Mouse (Mus musculus) heart, embryonic 13.5 days (tissue): ENCODE results near the gene Ntng1. TPM values are rescaled to one million over a fixed set of nuclear protein-coding genes. Genes with fewer than 3 reads are reported as not detected.

Source experiments
- ATAC-seq: fragments of 200-750 bp; cut with Nextera tagmentation; 2 replicates; pipeline ENCODE4 v1.8.0; 2017; ENCODE audit warnings: moderate TSS enrichment; ENCODE audit not compliant: insufficient number of reproducible peaks, low FRiP score, low TSS enrichment; ENCODE audit errors: extremely low read depth
- H3K27ac ChIP-seq: fragments of 300-500 bp; sonication (generic); replicated peaks from 2 replicates; pipeline ENCODE4 v1.5.1; 2015; ENCODE audit warnings: moderate library complexity, mild to moderate bottlenecking, inconsistent platforms
- H3K27me3 ChIP-seq: fragments of 300-500 bp; sonication (generic); replicated peaks from 2 replicates; pipeline ENCODE4 v1.6.1; 2015; ENCODE audit warnings: mild to moderate bottlenecking, inconsistent platforms
- H3K36me3 ChIP-seq: fragments of 300-500 bp; sonication (generic); 2 replicates; pipeline ENCODE4 v1.6.1; 2015; ENCODE audit warnings: mild to moderate bottlenecking, inconsistent platforms
- H3K4me1 ChIP-seq: fragments of 300-500 bp; sonication (generic); 2 replicates; pipeline ENCODE4 v1.6.1; 2015; ENCODE audit warnings: inconsistent platforms
- H3K4me2 ChIP-seq: fragments of 300-500 bp; sonication (generic); 2 replicates; pipeline ENCODE4 v1.6.1; 2015; ENCODE audit warnings: inconsistent platforms, mild to moderate bottlenecking, moderate library complexity
- H3K4me3 ChIP-seq: fragments of 300-500 bp; sonication (generic); 2 replicates; pipeline ENCODE4 v1.5.1; 2015; ENCODE audit warnings: moderate library complexity, mild to moderate bottlenecking, inconsistent platforms
- H3K9ac ChIP-seq: fragments of 300-500 bp; sonication (generic); 2 replicates; pipeline ENCODE4 v1.6.1; 2015; ENCODE audit warnings: inconsistent platforms, mild to moderate bottlenecking, moderate library complexity
- H3K9me3 ChIP-seq: fragments of 300-500 bp; sonication (generic); 2 replicates; pipeline ENCODE4 v1.6.1; 2016; ENCODE audit warnings: inconsistent platforms
- WGBS: fragments of 180-500 bp; shearing (Covaris S2); methylation state at CpG from one replicate; pipeline ENCODE4 v1.1.7; 2015; ENCODE audit warnings: mixed read lengths; 5-methylcytosine and 5-hydroxymethylcytosine counted together
- polyA plus RNA-seq: library from polyadenylated mRNA; unstranded; fragments of >200 nt; fragmentation: Nextera tagmentation; extraction: Ambion mirVana; gene quantifications from 2 replicates; pipeline ENCODE4 v1.2.1, GENCODE M21; 2015

Gene Ntng1
- polyA plus RNA-seq, 1 experiment from 2014 or later: 0.82 TPM

DNA sequence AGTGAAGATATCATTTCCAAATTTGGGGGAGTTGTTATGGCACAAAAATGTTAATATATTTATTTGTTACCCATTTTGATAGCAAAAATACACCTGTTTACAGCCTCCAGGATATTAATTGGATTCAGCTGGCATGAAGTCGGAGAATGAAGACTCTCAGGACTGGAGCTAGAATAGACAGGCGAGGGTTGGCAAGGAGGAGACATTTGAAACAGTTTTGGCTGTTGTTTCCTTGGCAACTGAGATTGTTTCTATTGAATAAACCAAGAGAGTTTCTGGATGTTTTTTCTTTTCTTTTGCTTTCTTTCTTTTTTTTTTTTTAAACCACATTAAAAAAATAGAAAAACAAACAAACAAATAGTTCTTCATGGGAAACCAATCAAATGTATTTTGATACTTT, 159.7 kb downstream of the Ntng1 start:
- no peak for ATAC-seq
- no peaks in the 10 kb centered on the region for H3K36me3 ChIP-seq
- H3K4me3 ChIP-seq: no peak overlapping the region
- H3K4me1 ChIP-seq: no peaks in the 10 kb centered on the region
- H3K27ac ChIP-seq: no peak overlapping the region
- H3K27me3 ChIP-seq: no peaks in the 10 kb centered on the region
- WGBS: 53% methylated on average over 2 of the region's 2 CpGs
- H3K4me2 ChIP-seq: no peak overlapping the region
- H3K9me3 ChIP-seq: no peaks in the 10 kb centered on the region
- H3K9ac ChIP-seq: no peak overlapping the region

GRCm38 (mm10) chr3:109977614-109978013, 166.2 kb downstream of the Ntng1 start:
- Histone ChIP-seq H3K4me1 (no peaks in the 10 kb centered on the region), H3K9ac (no peak overlapping the region), H3K36me3 (no peaks in the 10 kb centered on the region), H3K4me3 (no peak overlapping the region), H3K27ac (no peak overlapping the region), H3K27me3 (no peaks in the 10 kb centered on the region), H3K4me2 (no peak overlapping the region), H3K9me3 (no peaks in the 10 kb centered on the region)
- no peak for ATAC-seq
- WGBS: 47% methylated on average over 2 of the region's 2 CpGs

- WGBS: 61% methylated on average over 4 of the region's 4 CpGs
- no peaks in the 10 kb centered on the region for H3K4me1 ChIP-seq
- no peak overlapping the region for H3K27ac ChIP-seq
- no peak for ATAC-seq
- H3K36me3 ChIP-seq: no peaks in the 10 kb centered on the region
- no peak overlapping the region for H3K9ac ChIP-seq
- no peaks in the 10 kb centered on the region for H3K9me3 ChIP-seq
- H3K4me2 ChIP-seq: no peak overlapping the region
- H3K4me3 ChIP-seq: no peak overlapping the region
- no peaks in the 10 kb centered on the region for H3K27me3 ChIP-seq
Measured at GRCm38 (mm10) chr3:109975106-109975505, 168.7 kb downstream of the Ntng1 start.

- H3K4me2 ChIP-seq: no peak overlapping the region
- no peak for ATAC-seq
- H3K9me3 ChIP-seq: no peaks in the 10 kb centered on the region
- 67% methylated on average over 1 of the region's 1 CpGs for WGBS
- H3K36me3 ChIP-seq: no peaks in the 10 kb centered on the region
- H3K27ac ChIP-seq: no peak overlapping the region
- H3K4me3 ChIP-seq: no peak overlapping the region
- no peaks in the 10 kb centered on the region for H3K4me1 ChIP-seq
- H3K9ac ChIP-seq: no peak overlapping the region
- H3K27me3 ChIP-seq: no peaks in the 10 kb centered on the region
Measured at GRCm38 (mm10) chr3:109971465-109971864, 172.3 kb downstream of the Ntng1 start.

GRCm38 (mm10) chr3:109970181-109970580, 173.6 kb downstream of the Ntng1 start:
- Histone ChIP-seq H3K9ac (no peak overlapping the region), H3K9me3 (no peaks in the 10 kb centered on the region), H3K27me3 (no peaks in the 10 kb centered on the region), H3K27ac (no peak overlapping the region), H3K4me3 (no peak overlapping the region), H3K4me2 (no peak overlapping the region), H3K36me3 (no peaks in the 10 kb centered on the region), H3K4me1 (no peaks in the 10 kb centered on the region)
- ATAC-seq: no peak

GRCm38 (mm10) chr3:109962631-109963030, 181.2 kb downstream of the Ntng1 start:
- no peak overlapping the region for H3K4me2 ChIP-seq
- no peak overlapping the region for H3K27ac ChIP-seq
- H3K4me1 ChIP-seq: no peaks in the 10 kb centered on the region
- H3K4me3 ChIP-seq: no peak overlapping the region
- H3K27me3 ChIP-seq: no peaks in the 10 kb centered on the region
- H3K9ac ChIP-seq: no peak overlapping the region
- H3K36me3 ChIP-seq: no peaks in the 10 kb centered on the region
- ATAC-seq: no peak
- no peaks in the 10 kb centered on the region for H3K9me3 ChIP-seq
- WGBS: 73% methylated on average over 2 of the region's 2 CpGs

DNA sequence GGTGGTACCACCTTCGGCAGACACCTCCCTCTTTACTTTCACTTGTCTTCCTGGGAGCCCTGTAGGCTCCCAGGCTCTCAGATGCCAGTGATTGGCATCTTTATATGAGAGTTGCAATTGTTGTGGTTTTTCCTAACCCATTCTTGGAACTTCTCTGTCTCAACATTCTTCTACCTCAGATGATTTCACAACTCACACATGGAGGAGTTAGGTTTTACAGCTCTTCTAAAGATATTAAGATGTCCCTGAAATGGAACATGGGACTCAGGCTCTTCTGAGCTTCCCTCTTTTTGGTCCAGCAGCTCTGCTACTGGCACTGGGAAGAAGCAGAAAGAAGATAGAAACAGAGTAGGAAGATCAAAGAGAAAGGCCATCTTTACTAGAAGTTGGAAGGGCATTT, 200.9 kb downstream of the Ntng1 start:
- Histone ChIP-seq H3K4me1 (no peaks in the 10 kb centered on the region), H3K9me3 (no peaks in the 10 kb centered on the region), H3K4me2 (no peak overlapping the region), H3K36me3 (no peaks in the 10 kb centered on the region), H3K27me3 (no peaks in the 10 kb centered on the region), H3K4me3 (no peak overlapping the region), H3K9ac (no peak overlapping the region), H3K27ac (no peak overlapping the region)
- ATAC-seq: no peak
- WGBS: 71% methylated on average over 1 of the region's 1 CpGs

DNA sequence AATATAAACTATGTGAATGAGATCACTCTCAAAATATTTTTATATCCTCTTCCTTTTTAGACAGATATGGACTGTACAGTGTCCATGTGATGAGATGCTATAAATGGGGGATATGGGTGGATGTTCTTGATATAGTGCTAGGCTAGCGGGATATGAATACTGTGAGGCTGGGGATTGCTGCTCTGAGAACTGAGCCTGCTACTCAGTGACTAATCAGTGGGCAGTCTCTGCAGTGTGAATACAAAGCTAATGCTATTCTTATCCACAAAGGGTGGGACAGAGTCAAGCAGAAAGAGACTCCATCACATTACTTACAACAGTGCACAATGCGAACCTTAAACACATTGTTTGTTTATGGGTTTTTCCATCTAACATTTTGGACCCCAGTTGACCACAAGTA, 206.2 kb downstream of the Ntng1 start:
- H3K27me3 ChIP-seq: no peaks in the 10 kb centered on the region
- ATAC-seq: no peak
- H3K4me3 ChIP-seq: no peak overlapping the region
- no peak overlapping the region for H3K27ac ChIP-seq
- WGBS: 85% methylated on average over 2 of the region's 2 CpGs
- H3K4me1 ChIP-seq: no peaks in the 10 kb centered on the region
- H3K9ac ChIP-seq: no peak overlapping the region
- no peaks in the 10 kb centered on the region for H3K36me3 ChIP-seq
- H3K4me2 ChIP-seq: no peak overlapping the region
- no peaks in the 10 kb centered on the region for H3K9me3 ChIP-seq

DNA sequence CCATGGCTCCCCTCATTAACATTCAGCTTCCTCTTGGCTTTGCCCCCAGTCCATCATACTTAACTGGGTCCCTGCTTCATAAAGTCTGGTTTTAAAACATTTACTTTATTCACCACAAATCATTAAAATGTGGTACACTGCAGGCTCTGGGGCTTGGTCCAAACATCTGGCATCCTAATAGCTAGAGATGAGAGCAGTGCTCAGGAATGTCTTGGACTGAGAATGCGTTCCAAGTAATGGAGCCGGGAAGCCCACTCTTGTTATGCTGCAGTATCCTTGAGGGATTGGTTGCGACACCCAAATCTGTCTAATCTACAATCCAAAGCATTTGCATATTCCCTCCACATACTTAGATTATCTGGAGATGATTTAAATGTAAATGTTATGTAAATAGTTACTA, 207.5 kb downstream of the Ntng1 start:
- no peaks in the 10 kb centered on the region for H3K36me3 ChIP-seq
- no peak overlapping the region for H3K4me2 ChIP-seq
- no peak for ATAC-seq
- peaks cover 7% of the 10 kb centered on the region for H3K4me1 ChIP-seq
- H3K9me3 ChIP-seq: no peaks in the 10 kb centered on the region
- H3K27ac ChIP-seq: no peak overlapping the region
- H3K4me3 ChIP-seq: no peak overlapping the region
- H3K9ac ChIP-seq: no peak overlapping the region
- no peaks in the 10 kb centered on the region for H3K27me3 ChIP-seq
- 73% methylated on average over 3 of the region's 3 CpGs for WGBS

- no peak for ATAC-seq
- Histone ChIP-seq H3K9ac (no peak overlapping the region), H3K9me3 (no peaks in the 10 kb centered on the region), H3K4me1 (peaks cover 7% of the 10 kb centered on the region), H3K4me3 (no peak overlapping the region), H3K36me3 (no peaks in the 10 kb centered on the region), H3K27ac (no peak overlapping the region), H3K4me2 (peak overlapping the region; percentile 24), H3K27me3 (no peaks in the 10 kb centered on the region)
- WGBS: 34% methylated on average over 8 of the region's 8 CpGs
Measured at GRCm38 (mm10) chr3:109932261-109932660, 211.6 kb downstream of the Ntng1 start.

DNA sequence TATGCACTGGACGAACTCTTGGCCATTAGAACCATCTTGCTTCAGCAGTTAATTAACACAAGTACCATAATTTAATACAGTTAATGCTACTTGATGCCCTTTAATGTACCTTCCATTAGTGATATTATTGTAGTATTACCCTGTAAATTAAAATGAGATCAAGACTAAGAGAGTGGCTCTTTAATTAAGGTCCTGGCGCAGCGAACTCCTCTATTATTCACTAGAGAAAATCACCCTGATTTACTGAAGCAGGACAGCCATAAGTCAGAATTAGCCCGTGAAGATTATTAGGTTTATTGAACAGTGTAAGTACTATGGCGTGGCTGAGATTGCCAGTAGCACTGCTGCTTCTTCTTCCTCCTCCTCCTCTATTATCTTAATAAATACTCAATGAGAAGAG, 212.8 kb downstream of the Ntng1 start:
- no peak overlapping the region for H3K27ac ChIP-seq
- peaks cover 7% of the 10 kb centered on the region for H3K4me1 ChIP-seq
- H3K27me3 ChIP-seq: no peaks in the 10 kb centered on the region
- no peak overlapping the region for H3K4me3 ChIP-seq
- H3K9ac ChIP-seq: no peak overlapping the region
- H3K9me3 ChIP-seq: no peaks in the 10 kb centered on the region
- no peak overlapping the region for H3K4me2 ChIP-seq
- WGBS: 83% methylated on average over 5 of the region's 5 CpGs
- ATAC-seq: no peak
- H3K36me3 ChIP-seq: no peaks in the 10 kb centered on the region

DNA sequence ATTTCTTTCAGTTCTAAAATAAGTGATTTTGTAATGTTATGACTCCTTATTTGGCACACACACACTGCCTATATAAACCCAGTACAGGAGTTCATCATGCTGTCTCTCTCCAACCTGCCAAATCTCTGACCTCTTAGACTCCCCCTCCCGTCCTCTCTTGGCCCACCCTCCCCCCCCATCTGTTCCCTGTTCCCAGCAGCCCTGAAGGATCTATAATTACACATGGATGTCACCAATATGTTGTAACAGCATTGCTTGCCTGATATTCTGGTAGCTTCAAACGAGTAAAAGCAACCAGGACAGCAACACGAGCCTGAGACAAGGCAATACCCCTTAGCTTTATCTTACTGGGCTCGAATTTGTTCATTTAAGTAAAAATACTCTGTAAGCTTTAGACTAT, 220.0 kb downstream of the Ntng1 start:
- H3K9me3 ChIP-seq: no peaks in the 10 kb centered on the region
- H3K4me3 ChIP-seq: no peak overlapping the region
- no peak overlapping the region for H3K27ac ChIP-seq
- H3K4me1 ChIP-seq: no peaks in the 10 kb centered on the region
- H3K27me3 ChIP-seq: peaks cover 13% of the 10 kb centered on the region
- ATAC-seq: no peak
- 40% methylated on average over 4 of the region's 4 CpGs for WGBS
- no peak overlapping the region for H3K4me2 ChIP-seq
- H3K36me3 ChIP-seq: no peaks in the 10 kb centered on the region
- no peak overlapping the region for H3K9ac ChIP-seq

DNA sequence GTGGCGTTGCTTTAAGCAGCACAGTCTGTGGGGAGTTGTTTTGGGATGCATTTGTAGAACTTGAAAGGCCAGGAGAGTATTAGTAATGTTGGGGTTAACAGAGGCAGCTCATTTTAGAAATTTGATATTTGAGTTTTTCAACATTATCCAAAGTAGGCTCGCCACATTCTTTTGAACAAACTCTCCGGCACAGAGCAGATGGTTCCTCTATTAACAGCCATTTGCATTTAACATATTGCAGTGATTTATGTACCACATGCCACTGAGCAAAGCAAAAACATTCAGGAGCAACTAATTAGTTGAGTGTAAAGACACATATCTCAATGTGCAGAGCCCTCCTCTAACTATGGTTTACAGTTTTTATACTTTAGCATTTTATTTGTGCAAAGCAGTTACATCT, 224.8 kb downstream of the Ntng1 start:
- H3K27ac ChIP-seq: no peak overlapping the region

More for the DNA sequence above, 224.8 kb downstream of the Ntng1 start:
- Histone ChIP-seq H3K4me3 (no peak overlapping the region), H3K4me1 (no peaks in the 10 kb centered on the region), H3K9ac (no peak overlapping the region), H3K4me2 (no peak overlapping the region), H3K36me3 (no peaks in the 10 kb centered on the region), H3K27me3 (peaks cover 47% of the 10 kb centered on the region), H3K9me3 (no peaks in the 10 kb centered on the region)
- no peak for ATAC-seq
- 75% methylated on average over 3 of the region's 3 CpGs for WGBS
